Mouse (Mus musculus) fibroblast of lung, adult 2 months (primary cell): ENCODE measurements around the gene Tcstv1.
"Not testable (repeated sequence)": the region's sequence is repeated elsewhere in the genome, so short reads cannot be mapped to it uniquely, and the experiment has no call there.

Experiments used
- DNase-seq: peaks from one replicate; pipeline ENCODE4 v3.0.0-alpha.2; 2011; ENCODE audit warnings: low read depth

The Tcstv1 gene

GRCm38 (mm10) chr13:119894685-119895084, at the start of gene Tcstv1:
Gene Tcstv1, minus strand, starts transcription at chr13:119894785.
- DNase-seq = not testable (repeated sequence)

GRCm38 (mm10) chr13:119929172-119929571, 34.6 kb upstream of the Tcstv1 start, which contains the start of gene Gm21761:
Gene Gm21761, minus strand, starts transcription at chr13:119929272.
- not testable (repeated sequence) for DNase-seq

- DNase-seq = not testable (repeated sequence)
These were observed 30.2 kb upstream of the Tcstv1 start for GRCm38 (mm10) chr13:119924597-119925340.

- DNase-seq = not testable (repeated sequence)
These were observed 22.6 kb upstream of the Tcstv1 start for GRCm38 (mm10) chr13:119916966-119917722.

GRCm38 (mm10) chr13:119916449-119916848, 21.9 kb upstream of the Tcstv1 start:
- not testable (repeated sequence) for DNase-seq

GRCm38 (mm10) chr13:119898549-119898948, 4.0 kb upstream of the Tcstv1 start:
- DNase-seq = not testable (repeated sequence)

- DNase-seq = not testable (repeated sequence)
These were observed 7.7 kb downstream of the Tcstv1 start for GRCm38 (mm10) chr13:119886896-119887295.

GRCm38 (mm10) chr13:119864395-119864999, 30.1 kb downstream of the Tcstv1 start:
- DNase-seq = not testable (repeated sequence)

GRCm38 (mm10) chr13:119862399-119862798, 32.2 kb downstream of the Tcstv1 start:
- not testable (repeated sequence) for DNase-seq
